In genomic region chr19:48584938-48585560, GRCm38 (mm10) we compare ENCODE assay signal across 16 mouse cellular contexts.
DNase-seq lines count a peak whose midpoint lies in the region; ATAC-seq lines count a peak whose summit lies in the region.
"Had no signal": no experiment of that assay in that cellular context is flagged by ENCODE, and none has a peak within 500 bp of the region (broad histone marks: within the 10 kb centered on the region; RNA-seq: fewer than 3 reads in every experiment).

No protein-coding gene starts in this region.

- no peaks in the 10 kb centered on the region for H3K27me3 ChIP-seq in heart, embryonic 12.5 days (replicated peaks)
- H3K27me3 ChIP-seq: CH12.LX; embryonic facial prominence, embryonic 12.5 days; stomach, embryonic 15.5 days had no signal

- H3K27ac ChIP-seq in heart, embryonic 12.5 days (ENCODE audit: poor library complexity, severe bottlenecking) = no peak overlapping the region
- H3K27ac ChIP-seq: embryonic facial prominence, embryonic 12.5 days; gastrocnemius, adult 2 months; stomach, embryonic 15.5 days had no signal

- H3K4me2 ChIP-seq in heart, embryonic 12.5 days = no peak overlapping the region
- H3K4me2 ChIP-seq: embryonic facial prominence, embryonic 12.5 days; heart, embryonic 11.5 days; stomach, embryonic 15.5 days had no signal

- H3K4me1 ChIP-seq in heart, embryonic 12.5 days (replicated peaks) = no peaks in the 10 kb centered on the region
- H3K4me1 ChIP-seq: embryonic facial prominence, embryonic 12.5 days; stomach, embryonic 15.5 days had no signal

- H3K36me3 ChIP-seq in heart, embryonic 12.5 days = no peaks in the 10 kb centered on the region
- H3K36me3 ChIP-seq: embryonic facial prominence, embryonic 12.5 days; stomach, embryonic 15.5 days had no signal

- ATAC-seq in heart, embryonic 12.5 days (ENCODE audit: insufficient number of reproducible peaks, low FRiP score) = no peak
- ATAC-seq in erythroblast, adult 5-6 weeks (replicated peaks; ENCODE audit: low FRiP score, poor library complexity, severe bottlenecking) = no peak

- no peaks in the 10 kb centered on the region for H3K9me3 ChIP-seq in heart, embryonic 12.5 days (replicated peaks)
- H3K9me3 ChIP-seq: embryonic facial prominence, embryonic 12.5 days; stomach, embryonic 15.5 days had no signal

- DNase-seq in heart, adult 11 months = peak; percentile 54
- peak; percentile 39 for DNase-seq in right cerebral cortex, adult 18-20 months
- DNase-seq in right cerebral cortex, postnatal 4 days = no peak
- peak; percentile 51 to 61 for DNase-seq in layer of hippocampus, adult 8-10 months (ENCODE audit: low spot score in 2 of 2)
- peak; percentile 44 for DNase-seq in telencephalon, adult 2 months (ENCODE audit: low read depth, low spot score)
- DNase-seq in lung, postnatal 4 days = no peak
- DNase-seq: cerebellum, adult 9-10 months; gastrocnemius, adult 2 months; kidney, postnatal 14 days; lung, adult 2 months had no signal

- no peak overlapping the region for H3K9ac ChIP-seq in heart, embryonic 12.5 days
- H3K9ac ChIP-seq: embryonic facial prominence, embryonic 12.5 days; stomach, embryonic 15.5 days had no signal

- 78% methylated on average over 8 of the region's 8 CpGs for WGBS in heart, embryonic 12.5 days

- H3K4me3 ChIP-seq in heart, embryonic 12.5 days = no peak overlapping the region
- H3K4me3 ChIP-seq: embryonic facial prominence, embryonic 12.5 days; gastrocnemius, adult 2 months; stomach, embryonic 15.5 days had no signal

Comparison
In these comparisons a context has a peak if more than half of its experiments do, and no peak if none do; other contexts are left out.
1. DNase-seq: peak in heart, adult 11 months (single experiment), right cerebral cortex, adult 18-20 months (single experiment), layer of hippocampus, adult 8-10 months (2 of 2) and telencephalon, adult 2 months (single experiment); none in right cerebral cortex, postnatal 4 days (single experiment) and lung, postnatal 4 days (0 of 2).